Mouse (Mus musculus) embryonic facial prominence, embryonic 14.5 days (tissue): ENCODE results near the gene Snd1. TPM values are rescaled to one million over a fixed set of nuclear protein-coding genes. Genes with fewer than 3 reads are reported as not detected.
A peak's percentile ranks its signal among the peaks of the same experiment; 100 is the strongest.

Experiments used
- ATAC-seq: fragments of 200-750 bp; cut with Nextera tagmentation; 2 replicates; pipeline ENCODE4 v1.8.0; 2017; ENCODE audit warnings: low read depth, moderate number of reproducible peaks, moderate TSS enrichment
- DNase-seq: peaks from one replicate; pipeline ENCODE4 v3.0.0-alpha.2; 2015; ENCODE audit warnings: low spot score
- H3K27ac ChIP-seq: fragments of 300-500 bp; sonication (generic); replicated peaks from 2 replicates; pipeline ENCODE4 v1.5.1; 2014; ENCODE audit warnings: low read depth, mild to moderate bottlenecking, low read length, moderate library complexity
- H3K27me3 ChIP-seq: fragments of 300-500 bp; sonication (generic); replicated peaks from 2 replicates; pipeline ENCODE4 v1.6.1; 2014; ENCODE audit warnings: low read length; ENCODE audit not compliant: control insufficient read depth, insufficient read depth
- H3K36me3 ChIP-seq: fragments of 300-500 bp; sonication (generic); 2 replicates; pipeline ENCODE4 v1.6.1; 2014; ENCODE audit warnings: low read length, mixed read lengths; ENCODE audit not compliant: control insufficient read depth, insufficient read depth
- H3K4me1 ChIP-seq: fragments of 300-500 bp; sonication (generic); 2 replicates; pipeline ENCODE4 v1.6.1; 2014; ENCODE audit warnings: antibody characterized with exemption, low read length; ENCODE audit not compliant: control insufficient read depth, insufficient read depth
- H3K4me2 ChIP-seq: fragments of 300-500 bp; sonication (generic); 2 replicates; pipeline ENCODE4 v1.6.1; 2014; ENCODE audit warnings: low read depth, mild to moderate bottlenecking, low read length, moderate library complexity, mixed read lengths
- H3K4me3 ChIP-seq: fragments of 300-500 bp; sonication (generic); 2 replicates; pipeline ENCODE4 v1.5.1; 2014; ENCODE audit warnings: low read depth, mild to moderate bottlenecking, low read length
- H3K9ac ChIP-seq: fragments of 300-500 bp; sonication (generic); 2 replicates; pipeline ENCODE4 v1.6.1; 2014; ENCODE audit warnings: low read depth, mild to moderate bottlenecking, low read length, moderate library complexity, mixed read lengths
- H3K9me3 ChIP-seq: fragments of 300-500 bp; sonication (generic); 2 replicates; pipeline ENCODE4 v1.6.1; 2016; ENCODE audit warnings: low read length; ENCODE audit not compliant: control insufficient read depth
- WGBS: fragments of 180-500 bp; shearing (Covaris S2); extraction: QIAGEN DNeasy Blood & Tissue Kit; methylation state at CpG from one replicate; pipeline ENCODE4 v1.1.7; 2014; 5-methylcytosine and 5-hydroxymethylcytosine counted together
- polyA plus RNA-seq: library from polyadenylated mRNA; unstranded; fragments of >200 nt; fragmentation: Nextera tagmentation; extraction: Ambion mirVana; gene quantifications from 2 replicates; pipeline ENCODE4 v1.2.1, GENCODE M21; 2014

The Snd1 gene
- polyA plus RNA-seq, 1 experiment from 2014 or later, result 111 TPM

GRCm38 (mm10) chr6:28831854-28832750 lies 357.2 kb downstream of the Snd1 start:
- ATAC-seq (peak; percentile 56), DNase-seq (peak; percentile 75)
- Histone ChIP-seq H3K9me3 (no peaks in the 10 kb centered on the region), H3K4me3 (peak overlapping the region; percentile 63), H3K36me3 (peaks cover 8% of the 10 kb centered on the region; the same call in 1 of the 2 replicates), H3K9ac (peak overlapping the region; percentile 69), H3K27ac (no peak overlapping the region; the same call in 1 of the 2 replicates), H3K4me1 (0 out of 2 replicates have a peak, but pooled peaks cover 5% of the 10 kb centered on the region), H3K27me3 (peaks cover 24% of the 10 kb centered on the region), H3K4me2 (peak overlapping the region; percentile 100)
- under 1% methylated on average over 39 of the region's 82 CpGs for WGBS

GRCm38 (mm10) chr6:28832751-28833291 lies 357.9 kb downstream of the Snd1 start:
- peak overlapping the region; percentile 69 for H3K9ac ChIP-seq
- ATAC-seq (peak; percentile 71), DNase-seq (no peak)
- H3K4me1 ChIP-seq, result 0 out of 2 replicates have a peak, but pooled peaks cover 5% of the 10 kb centered on the region
- under 1% methylated on average over 28 of the region's 58 CpGs for WGBS
- H3K9me3 ChIP-seq, result no peaks in the 10 kb centered on the region
- peaks cover 8% of the 10 kb centered on the region; the same call in 1 of the 2 replicates for H3K36me3 ChIP-seq
- peak overlapping the region; percentile 63 for H3K4me3 ChIP-seq
- no peak overlapping the region; the same call in 1 of the 2 replicates for H3K27ac ChIP-seq
- peaks cover 24% of the 10 kb centered on the region for H3K27me3 ChIP-seq
- peak overlapping the region; percentile 100 for H3K4me2 ChIP-seq

DNA sequence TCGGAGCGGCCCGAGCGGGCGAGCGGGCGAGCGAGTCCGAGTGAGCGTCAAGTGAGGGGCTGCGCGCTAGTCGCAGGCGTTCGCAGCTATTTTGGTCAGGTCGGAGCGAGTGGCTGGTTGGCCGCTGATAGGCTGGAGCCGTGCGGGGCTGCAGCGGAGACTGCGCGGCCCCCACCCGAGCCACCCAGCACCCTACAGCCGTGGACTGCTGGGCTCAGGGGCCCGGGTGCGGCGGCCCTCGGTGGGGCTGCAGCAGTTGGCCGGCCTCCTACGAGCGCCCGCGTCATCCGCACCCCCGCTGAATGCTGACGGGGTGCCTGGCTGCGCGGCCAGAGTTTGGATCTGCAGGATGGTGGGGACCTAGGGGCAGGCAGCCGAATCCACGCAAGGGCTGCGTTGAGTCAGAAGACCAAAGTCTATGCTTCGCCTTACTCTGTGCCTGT lies 358.5 kb downstream of the Snd1 start:
- DNase-seq (no peak), ATAC-seq (peak; percentile 70)
- Histone ChIP-seq H3K4me3 (peak overlapping the region; percentile 63), H3K4me2 (peak overlapping the region; percentile 100), H3K36me3 (peaks cover 8% of the 10 kb centered on the region; the same call in 1 of the 2 replicates), H3K9me3 (no peaks in the 10 kb centered on the region), H3K9ac (peak overlapping the region; percentile 69), H3K27me3 (peaks cover 24% of the 10 kb centered on the region), H3K27ac (no peak overlapping the region), H3K4me1 (0 out of 2 replicates have a peak, but pooled peaks cover 5% of the 10 kb centered on the region)
- 2% methylated on average over 27 of the region's 43 CpGs for WGBS

DNA sequence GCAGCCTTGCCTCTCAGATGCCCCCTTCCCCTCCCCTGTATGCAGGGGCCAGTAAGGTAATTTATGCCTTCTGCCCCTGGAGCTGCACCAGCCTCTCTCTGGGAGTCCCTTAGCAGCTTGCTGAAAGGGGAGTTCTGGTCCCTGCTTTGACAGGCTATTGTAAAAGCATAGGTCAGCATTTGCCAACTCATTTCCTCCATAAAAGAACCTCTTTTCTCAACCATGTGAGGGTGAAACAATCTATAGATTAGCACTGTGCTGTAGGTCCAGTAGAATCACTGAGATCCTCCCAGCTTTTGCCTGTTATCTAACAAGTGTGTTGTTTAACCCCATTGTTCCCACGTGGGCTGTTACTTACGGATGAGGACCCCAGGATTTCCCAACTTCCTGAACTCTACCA lies 359.1 kb downstream of the Snd1 start:
- H3K4me2 ChIP-seq, result peak overlapping the region; percentile 100
- H3K27me3 ChIP-seq, result peaks cover 24% of the 10 kb centered on the region
- no peak overlapping the region for H3K9ac ChIP-seq
- H3K4me3 ChIP-seq, result no peak overlapping the region
- H3K36me3 ChIP-seq, result peaks cover 8% of the 10 kb centered on the region; the same call in 1 of the 2 replicates
- DNase-seq, result no peak
- no peaks in the 10 kb centered on the region for H3K9me3 ChIP-seq
- 57% methylated on average over 2 of the region's 2 CpGs for WGBS
- ATAC-seq, result no peak
- 0 out of 2 replicates have a peak, but pooled peaks cover 5% of the 10 kb centered on the region for H3K4me1 ChIP-seq
- no peak overlapping the region for H3K27ac ChIP-seq

GRCm38 (mm10) chr6:28836600-28836999 lies 361.7 kb downstream of the Snd1 start:
- no peak for ATAC-seq
- Histone ChIP-seq H3K9ac (no peak overlapping the region), H3K4me3 (no peak overlapping the region), H3K4me2 (no peak overlapping the region), H3K27ac (no peak overlapping the region), H3K4me1 (0 out of 2 replicates have a peak, but pooled peaks cover 4% of the 10 kb centered on the region), H3K27me3 (peaks cover 3% of the 10 kb centered on the region), H3K9me3 (no peaks in the 10 kb centered on the region), H3K36me3 (no peaks in the 10 kb centered on the region)
- no peak for DNase-seq

DNA sequence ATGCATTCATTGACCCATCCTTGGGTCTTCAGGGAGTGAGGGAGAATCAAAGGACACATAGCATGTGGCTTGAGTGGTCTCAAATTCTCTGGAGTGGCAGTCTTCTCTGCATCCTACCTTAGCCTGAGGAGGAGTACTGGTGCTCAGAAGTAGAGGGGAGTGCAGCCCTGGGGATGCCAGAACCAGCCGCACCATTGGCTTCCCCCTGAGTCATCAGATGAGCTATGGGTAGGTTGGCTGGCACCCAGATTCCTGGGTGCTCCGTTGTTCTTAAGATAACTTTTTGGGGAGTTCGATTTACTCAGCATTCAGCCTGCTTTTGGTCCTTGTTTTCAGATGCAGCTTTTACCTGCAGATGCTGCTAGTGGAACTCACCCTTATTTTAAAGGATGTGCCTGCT lies 366.6 kb downstream of the Snd1 start:
- Histone ChIP-seq H3K4me1 (peaks cover 8% of the 10 kb centered on the region), H3K27ac (no peak overlapping the region), H3K27me3 (no peaks in the 10 kb centered on the region), H3K4me3 (no peak overlapping the region), H3K9me3 (no peaks in the 10 kb centered on the region), H3K4me2 (no peak overlapping the region), H3K9ac (no peak overlapping the region), H3K36me3 (no peaks in the 10 kb centered on the region)
- ATAC-seq, result no peak
- 79% methylated on average over 3 of the region's 3 CpGs for WGBS
- no peak for DNase-seq

- no peak for DNase-seq
- 49% methylated on average over 4 of the region's 4 CpGs for WGBS
These were observed 367.7 kb downstream of the Snd1 start for GRCm38 (mm10) chr6:28842375-28843276.

DNA sequence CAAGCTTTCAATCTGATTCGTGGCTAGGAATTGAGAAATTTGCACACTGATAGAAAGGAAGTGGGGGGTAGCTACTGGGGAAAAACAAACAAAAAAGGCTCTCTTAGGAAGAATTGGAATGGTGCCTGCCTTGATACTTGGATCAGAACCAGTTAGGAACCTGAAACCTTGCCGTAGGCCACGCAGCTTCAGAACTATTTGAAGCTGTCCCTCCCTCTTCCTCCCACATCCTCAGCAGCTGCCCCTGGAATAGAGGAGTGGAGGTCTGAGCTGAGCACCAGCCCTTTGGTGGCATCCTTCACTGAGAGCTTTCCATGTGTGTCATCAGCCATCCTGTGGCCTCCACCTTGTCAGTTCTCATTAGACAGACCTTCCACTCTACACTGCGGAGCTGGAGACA lies 370.7 kb downstream of the Snd1 start:
- no peak overlapping the region for H3K27ac ChIP-seq

More at GRCm38 (mm10) chr6:28842375-28843276, 367.7 kb downstream of the Snd1 start:
- Histone ChIP-seq H3K9ac (no peak overlapping the region), H3K27me3 (no peaks in the 10 kb centered on the region), H3K36me3 (no peaks in the 10 kb centered on the region), H3K27ac (no peak overlapping the region), H3K9me3 (no peaks in the 10 kb centered on the region), H3K4me1 (peaks cover 11% of the 10 kb centered on the region), H3K4me3 (no peak overlapping the region), H3K4me2 (no peak overlapping the region)
- ATAC-seq, result no peak; the same call in 1 of the 2 replicates

More for the DNA sequence above, 370.7 kb downstream of the Snd1 start:
- ATAC-seq, result no peak
- Histone ChIP-seq H3K9me3 (no peaks in the 10 kb centered on the region), H3K27me3 (no peaks in the 10 kb centered on the region), H3K9ac (no peak overlapping the region), H3K4me1 (peaks cover 29% of the 10 kb centered on the region), H3K36me3 (no peaks in the 10 kb centered on the region), H3K4me2 (no peak overlapping the region), H3K4me3 (no peak overlapping the region)
- peak; percentile 71 for DNase-seq
- 26% methylated on average over 4 of the region's 4 CpGs for WGBS
